Mouse (Mus musculus) heart, embryonic 16.5 days (tissue): ENCODE measurements around the gene Itgae. TPM values are rescaled to one million over a fixed set of nuclear protein-coding genes. Genes with fewer than 3 reads are reported as not detected.
"Not testable (repeated sequence)": the region's sequence is repeated elsewhere in the genome, so short reads cannot be mapped to it uniquely, and the experiment has no call there.

Experiments used
- ATAC-seq: fragments of 200-750 bp; cut with Nextera tagmentation; replicated peaks from 2 replicates; pipeline ENCODE4 v1.8.0; 2017; ENCODE audit warnings: moderate number of reproducible peaks; ENCODE audit not compliant: insufficient read depth, low FRiP score; ENCODE audit errors: extremely low read depth
- H3K27ac ChIP-seq: fragments of 300-500 bp; sonication (generic); 2 replicates; pipeline ENCODE4 v1.5.1; 2014; ENCODE audit warnings: mild to moderate bottlenecking, low read length, control low read depth, moderate library complexity
- H3K27me3 ChIP-seq: fragments of 300-500 bp; sonication (generic); 2 replicates; pipeline ENCODE4 v1.6.1; 2014; ENCODE audit warnings: low read length, mixed read lengths; ENCODE audit not compliant: control insufficient read depth, insufficient read depth
- H3K36me3 ChIP-seq: fragments of 300-500 bp; sonication (generic); 2 replicates; pipeline ENCODE4 v1.6.1; 2014; ENCODE audit not compliant: control insufficient read depth, insufficient read depth
- H3K4me1 ChIP-seq: fragments of 300-500 bp; sonication (generic); 2 replicates; pipeline ENCODE4 v1.6.1; 2014; ENCODE audit warnings: low read length, mixed read lengths; ENCODE audit not compliant: control insufficient read depth, insufficient read depth
- H3K4me2 ChIP-seq: fragments of 300-500 bp; sonication (generic); 2 replicates; pipeline ENCODE4 v1.6.1; 2014; ENCODE audit warnings: low read depth, mild to moderate bottlenecking, control low read depth, low read length
- H3K4me3 ChIP-seq: fragments of 300-500 bp; sonication (generic); 2 replicates; pipeline ENCODE4 v1.5.1; 2014; ENCODE audit warnings: mild to moderate bottlenecking, control low read depth, low read length
- H3K9ac ChIP-seq: fragments of 300-500 bp; sonication (generic); 2 replicates; pipeline ENCODE4 v1.6.1; 2014; ENCODE audit warnings: low read length, control low read depth
- H3K9me3 ChIP-seq: fragments of 300-500 bp; sonication (generic); replicated peaks from 2 replicates; pipeline ENCODE4 v1.6.1; 2016; ENCODE audit warnings: low read length; ENCODE audit not compliant: control insufficient read depth
- WGBS: fragments of 180-500 bp; shearing (Covaris S2); extraction: QIAGEN DNeasy Blood & Tissue Kit; methylation state at CpG from one replicate; pipeline ENCODE4 v1.1.7; 2014; 5-methylcytosine and 5-hydroxymethylcytosine counted together
- polyA plus RNA-seq: library from polyadenylated mRNA; unstranded; fragments of >200 nt; fragmentation: Nextera tagmentation; extraction: Ambion mirVana; gene quantifications from 2 replicates; pipeline ENCODE4 v1.2.1, GENCODE M21; 2015

The Itgae gene
- polyA plus RNA-seq, 1 experiment from 2014 or later = 2.2 TPM

- H3K4me1 ChIP-seq = no peaks in the 10 kb centered on the region
- no peak overlapping the region for H3K4me3 ChIP-seq
- no peaks in the 10 kb centered on the region for H3K27me3 ChIP-seq
- H3K9me3 ChIP-seq = no peaks in the 10 kb centered on the region
- WGBS = 49% methylated on average over 4 of the region's 4 CpGs
- no peak overlapping the region for H3K27ac ChIP-seq
- no peak overlapping the region for H3K4me2 ChIP-seq
- no peak overlapping the region for H3K9ac ChIP-seq
- ATAC-seq = no peak
- H3K36me3 ChIP-seq = no peaks in the 10 kb centered on the region
Observed at GRCm38 (mm10) chr11:73101308-73101707, 10.9 kb downstream of the Itgae start.

GRCm38 (mm10) chr11:73105246-73105645 lies 14.9 kb downstream of the Itgae start:
- Histone ChIP-seq H3K4me2 (no peak overlapping the region), H3K9me3 (no peaks in the 10 kb centered on the region), H3K27ac (no peak overlapping the region), H3K9ac (no peak overlapping the region), H3K27me3 (no peaks in the 10 kb centered on the region), H3K4me1 (peaks cover 20% of the 10 kb centered on the region), H3K4me3 (no peak overlapping the region), H3K36me3 (no peaks in the 10 kb centered on the region)
- 47% methylated on average over 3 of the region's 3 CpGs for WGBS
- no peak for ATAC-seq

- not testable (repeated sequence) for H3K27me3 ChIP-seq, H3K9me3 ChIP-seq, H3K9ac ChIP-seq, H3K4me2 ChIP-seq, H3K4me3 ChIP-seq, H3K36me3 ChIP-seq, ATAC-seq, H3K27ac ChIP-seq
- WGBS = 36% methylated on average over 3 of the region's 3 CpGs
- peaks cover 20% of the 10 kb centered on the region for H3K4me1 ChIP-seq
Observed at GRCm38 (mm10) chr11:73107358-73107757, 17.0 kb downstream of the Itgae start.

DNA sequence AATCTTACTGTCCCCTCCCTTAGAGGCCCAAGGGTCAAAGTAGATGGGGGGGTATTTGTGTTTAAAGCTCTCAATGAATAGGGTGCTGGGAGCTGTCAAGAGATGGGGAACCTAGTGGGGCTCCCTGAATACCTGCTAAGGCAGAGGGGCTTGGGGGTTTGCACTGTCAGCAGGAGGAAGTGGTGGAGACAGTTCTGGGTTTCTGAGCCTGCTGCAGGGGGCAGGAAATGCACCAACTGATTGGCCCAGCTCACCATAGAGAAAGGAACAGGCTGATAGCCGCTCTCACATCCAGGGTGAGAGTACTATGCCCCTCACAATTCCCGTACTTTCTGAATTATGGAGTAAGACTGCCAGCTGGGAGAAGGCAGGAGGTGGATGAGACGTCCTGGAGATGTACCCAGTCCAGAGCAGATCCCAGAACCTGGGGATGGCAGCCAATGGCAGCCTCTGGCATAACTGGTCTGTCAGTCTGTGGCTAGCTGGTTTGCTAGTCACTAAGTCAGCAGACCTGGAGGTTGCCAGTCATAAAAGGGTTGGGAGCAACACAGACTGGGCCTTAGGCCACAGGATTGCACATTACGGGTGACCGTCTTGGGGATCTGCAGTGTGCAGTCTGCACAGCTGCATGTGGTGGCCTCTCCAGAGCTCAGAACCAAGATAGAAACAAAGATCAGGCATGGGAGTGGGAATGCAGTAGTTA lies 18.0 kb downstream of the Itgae start:
- Histone ChIP-seq H3K4me1 (peaks cover 20% of the 10 kb centered on the region), H3K4me2 (no peak overlapping the region), H3K4me3 (no peak overlapping the region), H3K27me3 (no peaks in the 10 kb centered on the region), H3K27ac (peak overlapping the region; percentile 60), H3K9ac (no peak overlapping the region; the same call in 1 of the 2 replicates), H3K36me3 (no peaks in the 10 kb centered on the region), H3K9me3 (no peaks in the 10 kb centered on the region)
- no peak for ATAC-seq
- WGBS = 62% methylated on average over 5 of the region's 5 CpGs

DNA sequence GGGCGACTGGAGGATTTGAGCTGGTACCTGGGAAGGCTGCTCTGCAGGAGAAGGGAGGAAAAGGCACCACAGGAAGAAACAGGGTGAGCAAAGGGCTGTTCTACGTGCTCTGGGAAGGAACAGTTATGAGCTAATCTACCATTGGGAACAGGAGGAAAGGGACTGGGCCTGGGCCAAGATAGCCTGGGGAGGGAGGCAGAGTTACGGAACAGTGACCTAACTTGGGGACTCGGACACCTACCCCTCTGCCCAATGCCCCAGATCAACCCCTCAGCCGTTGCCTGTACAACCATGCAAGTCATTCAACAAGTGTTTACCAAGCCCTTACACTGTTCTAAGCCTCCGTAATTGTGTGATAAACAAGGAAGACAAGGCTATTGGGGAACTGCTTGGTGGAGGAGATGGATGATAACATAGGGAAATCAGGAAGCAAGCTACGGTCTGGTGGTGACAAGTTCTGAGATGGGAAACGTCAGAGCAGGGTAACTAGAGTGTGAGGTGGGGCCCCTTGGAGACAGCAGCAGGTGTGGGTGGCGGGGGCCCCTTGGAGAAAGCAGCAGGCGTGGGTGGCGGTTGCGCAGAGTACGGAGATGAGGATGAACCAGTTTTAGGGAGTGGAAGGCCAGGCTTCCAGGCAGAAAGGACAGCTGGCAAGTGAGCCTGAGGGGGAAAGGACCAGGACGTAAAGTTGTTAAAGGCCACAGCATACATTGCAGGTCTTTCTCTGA lies 18.7 kb downstream of the Itgae start:
- peaks cover 20% of the 10 kb centered on the region for H3K4me1 ChIP-seq
- H3K27ac ChIP-seq = peak overlapping the region; percentile 60
- ATAC-seq = no peak; the same call in 1 of the 2 replicates
- 62% methylated on average over 14 of the region's 14 CpGs for WGBS
- no peaks in the 10 kb centered on the region for H3K36me3 ChIP-seq
- no peaks in the 10 kb centered on the region for H3K9me3 ChIP-seq
- no peak overlapping the region for H3K9ac ChIP-seq
- no peak overlapping the region for H3K4me3 ChIP-seq
- H3K4me2 ChIP-seq = no peak overlapping the region
- no peaks in the 10 kb centered on the region for H3K27me3 ChIP-seq

- Histone ChIP-seq H3K9me3 (no peaks in the 10 kb centered on the region), H3K4me3 (no peak overlapping the region), H3K36me3 (no peaks in the 10 kb centered on the region), H3K9ac (no peak overlapping the region), H3K27me3 (no peaks in the 10 kb centered on the region), H3K4me1 (peaks cover 20% of the 10 kb centered on the region), H3K27ac (peak overlapping the region; percentile 13; the same call in 1 of the 2 replicates), H3K4me2 (no peak overlapping the region)
- WGBS = 52% methylated on average over 3 of the region's 3 CpGs
- no peak for ATAC-seq
Observed at GRCm38 (mm10) chr11:73109941-73110340, 19.6 kb downstream of the Itgae start.

DNA sequence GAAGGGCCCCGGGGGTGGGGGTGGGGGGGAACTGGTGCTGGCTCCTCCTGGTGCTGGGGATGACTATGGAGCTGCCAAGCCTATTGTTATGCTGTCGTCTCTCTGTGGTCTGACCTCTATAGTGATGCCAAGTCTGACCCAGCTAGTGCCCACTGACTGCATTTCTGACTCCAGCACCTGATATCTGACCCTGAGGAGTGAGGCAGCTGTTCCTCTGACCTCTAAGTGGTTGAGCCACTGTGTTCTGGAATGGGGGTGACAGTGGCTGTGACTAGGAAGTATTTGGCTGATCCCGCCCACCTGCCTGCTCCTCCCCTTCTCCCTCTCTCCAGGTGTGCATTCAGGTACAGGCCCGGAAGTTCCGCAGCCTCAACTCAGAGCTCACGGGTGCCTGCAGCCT lies 21.0 kb downstream of the Itgae start:
- peaks cover 20% of the 10 kb centered on the region for H3K4me1 ChIP-seq
- 65% methylated on average over 6 of the region's 6 CpGs for WGBS
- H3K27ac ChIP-seq = no peak overlapping the region
- no peaks in the 10 kb centered on the region for H3K36me3 ChIP-seq
- H3K9me3 ChIP-seq = no peaks in the 10 kb centered on the region
- H3K4me2 ChIP-seq = no peak overlapping the region
- no peak overlapping the region for H3K9ac ChIP-seq
- no peak overlapping the region for H3K4me3 ChIP-seq
- no peak for ATAC-seq
- H3K27me3 ChIP-seq = no peaks in the 10 kb centered on the region

- Histone ChIP-seq H3K9me3 (no peaks in the 10 kb centered on the region), H3K4me3 (no peak overlapping the region), H3K4me2 (no peak overlapping the region), H3K9ac (no peak overlapping the region), H3K36me3 (peaks cover 4% of the 10 kb centered on the region; the same call in 1 of the 2 replicates), H3K4me1 (no peaks in the 10 kb centered on the region), H3K27me3 (no peaks in the 10 kb centered on the region), H3K27ac (no peak overlapping the region)
- 88% methylated on average over 6 of the region's 6 CpGs for WGBS
- ATAC-seq = no peak
Observed at GRCm38 (mm10) chr11:73126495-73126894, 36.1 kb downstream of the Itgae start.

- no peak overlapping the region for H3K9ac ChIP-seq
- no peak overlapping the region for H3K27ac ChIP-seq
- 59% methylated on average over 7 of the region's 7 CpGs for WGBS
- peaks cover 7% of the 10 kb centered on the region; the same call in 1 of the 2 replicates for H3K36me3 ChIP-seq
- no peak overlapping the region for H3K4me2 ChIP-seq
- ATAC-seq = no peak
- no peaks in the 10 kb centered on the region for H3K27me3 ChIP-seq
- peaks cover 12% of the 10 kb centered on the region for H3K4me1 ChIP-seq
- H3K9me3 ChIP-seq = no peaks in the 10 kb centered on the region
- no peak overlapping the region for H3K4me3 ChIP-seq
Observed at GRCm38 (mm10) chr11:73131020-73131419, 40.6 kb downstream of the Itgae start.
